Mouse (Mus musculus): Measurements from ENCODE around the gene Lmnb2. TPM values are rescaled to one million over a fixed set of nuclear protein-coding genes. Genes with fewer than 3 reads are reported as not detected.

The Lmnb2 gene
- polyA plus RNA-seq, 1 experiment: 11.0 TPM

DNA sequence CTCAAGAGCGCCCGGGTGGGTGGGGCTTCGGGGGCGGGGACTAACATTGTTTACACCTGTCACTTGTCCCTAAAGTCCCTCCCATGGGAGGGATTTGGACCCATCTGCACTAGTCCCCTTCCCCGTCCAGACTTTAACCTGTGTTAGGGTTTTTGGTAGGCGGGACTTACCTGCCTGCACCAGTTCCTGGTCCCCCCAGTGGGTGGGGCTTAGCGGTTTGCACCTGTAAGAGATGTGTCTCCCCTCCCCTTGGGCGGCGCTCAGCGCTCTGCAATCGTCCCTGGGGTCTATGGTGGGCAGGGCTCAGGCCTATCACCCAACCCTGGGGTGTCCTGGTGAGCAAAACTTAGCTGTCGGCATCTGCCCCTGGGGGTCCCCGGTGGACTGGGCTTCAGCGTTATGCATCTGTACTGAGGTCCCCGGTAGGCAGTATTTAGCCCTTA, 688 bp downstream of the Lmnb2 start:
- H3K4me1 ChIP-seq (ENCODE audit: control insufficient read depth, insufficient read depth, insufficient read length): peaks cover 3% of the 10 kb centered on the region; the same call in 1 of the 2 replicates
- peak overlapping the region; percentile 81 for H3K4me3 ChIP-seq (ENCODE audit: extremely low read depth, insufficient read depth, insufficient read length)
- H3K27me3 ChIP-seq (ENCODE audit: control insufficient read depth, insufficient read depth, low read length): no peaks in the 10 kb centered on the region
- TF ChIP-seq POLR2A (IDR thresholded peaks at IDR 0.05; ENCODE audit: low read depth, low read length) (no peak), CTCF (IDR thresholded peaks at IDR 0.05; ENCODE audit: extremely low read depth, insufficient read depth, insufficient read length, insufficient replicate concordance) (no peak)
- no peak for DNase-seq (ENCODE audit: low read depth in 1 of 2, low spot score in 2 of 2)
- no peaks in the 10 kb centered on the region for H3K36me3 ChIP-seq (ENCODE audit: control insufficient read depth, insufficient read depth, low read length)
- 4% methylated on average over 15 of the region's 15 CpGs for WGBS
- no peak overlapping the region for H3K27ac ChIP-seq (ENCODE audit: insufficient read depth, low read length)

DNA sequence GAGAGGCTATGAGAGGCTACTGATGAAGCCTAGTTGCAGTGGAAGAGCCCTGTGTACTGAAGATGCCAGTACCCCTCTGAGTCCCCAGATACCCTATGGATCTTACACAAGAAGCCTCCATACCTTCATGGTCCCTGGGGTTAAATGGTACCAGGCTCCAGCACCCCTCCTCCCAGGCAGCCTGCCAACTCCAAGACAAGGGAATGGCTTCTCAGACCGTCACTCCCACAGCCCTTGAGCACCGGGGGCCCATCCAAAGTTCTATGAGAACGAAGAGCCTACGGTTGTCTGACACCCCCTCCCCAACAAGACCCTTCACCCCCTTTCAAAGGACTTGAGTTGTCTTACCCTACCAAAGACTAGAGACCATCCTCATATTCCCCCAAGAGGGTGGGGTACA, 2.3 kb downstream of the Lmnb2 start:
- Histone ChIP-seq H3K27ac (ENCODE audit: insufficient read depth, low read length) (no peak overlapping the region), H3K4me1 (ENCODE audit: control insufficient read depth, insufficient read depth, insufficient read length) (peaks cover 3% of the 10 kb centered on the region; the same call in 1 of the 2 replicates), H3K27me3 (ENCODE audit: control insufficient read depth, insufficient read depth, low read length) (no peaks in the 10 kb centered on the region), H3K4me3 (ENCODE audit: extremely low read depth, insufficient read depth, insufficient read length) (no peak overlapping the region), H3K36me3 (ENCODE audit: control insufficient read depth, insufficient read depth, low read length) (no peaks in the 10 kb centered on the region)
- DNase-seq (ENCODE audit: low read depth in 1 of 2, low spot score in 2 of 2): no peak
- no peak for TF ChIP-seq POLR2A (IDR thresholded peaks at IDR 0.05; ENCODE audit: low read depth, low read length)
- TF ChIP-seq CTCF (IDR thresholded peaks at IDR 0.05; ENCODE audit: extremely low read depth, insufficient read depth, insufficient read length, insufficient replicate concordance): no peak
- WGBS: 93% methylated on average over 4 of the region's 4 CpGs

DNA sequence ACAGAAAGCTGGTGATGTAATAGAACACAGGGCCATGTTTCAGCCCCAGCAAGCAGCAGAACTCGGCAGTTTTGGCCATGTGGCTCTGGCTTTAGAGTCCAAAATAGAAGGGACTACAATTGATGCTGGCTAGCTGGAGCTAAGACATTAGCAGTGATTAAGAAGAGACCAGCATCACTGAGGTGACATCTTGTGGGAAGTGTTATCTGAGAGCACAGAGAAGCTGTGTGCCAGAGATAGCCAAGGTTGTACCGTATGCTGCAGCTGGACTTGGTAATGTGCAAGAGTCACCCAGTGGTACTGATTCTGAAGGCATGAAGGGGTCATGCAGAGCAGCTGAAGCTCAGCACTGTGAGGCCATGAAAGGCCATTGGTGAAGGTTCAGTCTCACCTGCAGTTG, 2.8 kb downstream of the Lmnb2 start:
- DNase-seq (ENCODE audit: low read depth in 1 of 2, low spot score in 2 of 2): no peak
- no peak overlapping the region for H3K27ac ChIP-seq (ENCODE audit: insufficient read depth, low read length)
- WGBS: 73% methylated on average over 2 of the region's 2 CpGs

DNA sequence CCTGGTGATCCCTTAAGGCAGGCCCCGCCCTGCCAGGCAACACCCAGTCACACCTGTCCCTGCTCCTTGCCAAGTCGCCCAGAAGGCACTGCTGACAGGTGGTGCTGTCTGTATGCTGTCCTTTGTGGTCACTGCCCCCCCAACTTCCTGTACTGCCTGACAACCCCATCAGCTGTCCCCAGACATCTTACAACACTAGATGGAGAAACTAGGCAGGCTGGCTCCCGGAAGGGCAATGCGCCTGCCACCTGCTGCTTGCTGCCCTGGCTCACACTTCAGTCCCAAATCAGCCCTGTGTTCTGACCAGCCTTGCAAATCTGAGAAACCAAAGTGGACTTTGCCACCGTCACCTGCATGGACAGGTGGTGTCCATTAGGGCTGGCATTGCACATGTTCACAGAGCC, 3.8 kb downstream of the Lmnb2 start:
- Histone ChIP-seq H3K27ac (ENCODE audit: insufficient read depth, low read length) (no peak overlapping the region), H3K36me3 (ENCODE audit: control insufficient read depth, insufficient read depth, low read length) (no peaks in the 10 kb centered on the region; the same call in 1 of the 2 replicates), H3K4me3 (ENCODE audit: extremely low read depth, insufficient read depth, insufficient read length) (no peak overlapping the region), H3K4me1 (ENCODE audit: control insufficient read depth, insufficient read depth, insufficient read length) (peaks cover 3% of the 10 kb centered on the region; the same call in 1 of the 2 replicates), H3K27me3 (ENCODE audit: control insufficient read depth, insufficient read depth, low read length) (no peaks in the 10 kb centered on the region)
- TF ChIP-seq CTCF (IDR thresholded peaks at IDR 0.05; ENCODE audit: extremely low read depth, insufficient read depth, insufficient read length, insufficient replicate concordance) (no peak), POLR2A (IDR thresholded peaks at IDR 0.05; ENCODE audit: low read depth, low read length) (no peak)
- WGBS: 64% methylated on average over 5 of the region's 5 CpGs
- no peak for DNase-seq (ENCODE audit: low read depth in 1 of 2, low spot score in 2 of 2)

More for the DNA sequence above, 2.8 kb downstream of the Lmnb2 start:
- Histone ChIP-seq H3K27me3 (ENCODE audit: control insufficient read depth, insufficient read depth, low read length) (no peaks in the 10 kb centered on the region), H3K36me3 (ENCODE audit: control insufficient read depth, insufficient read depth, low read length) (no peaks in the 10 kb centered on the region), H3K4me1 (ENCODE audit: control insufficient read depth, insufficient read depth, insufficient read length) (peaks cover 3% of the 10 kb centered on the region; the same call in 1 of the 2 replicates), H3K4me3 (ENCODE audit: extremely low read depth, insufficient read depth, insufficient read length) (no peak overlapping the region)
- no peak for TF ChIP-seq CTCF (IDR thresholded peaks at IDR 0.05; ENCODE audit: extremely low read depth, insufficient read depth, insufficient read length, insufficient replicate concordance)
- TF ChIP-seq POLR2A (IDR thresholded peaks at IDR 0.05; ENCODE audit: low read depth, low read length): no peak

- WGBS: 97% methylated on average over 7 of the region's 8 CpGs
- no peak overlapping the region for H3K27ac ChIP-seq (ENCODE audit: insufficient read depth, low read length)
- H3K27me3 ChIP-seq (ENCODE audit: control insufficient read depth, insufficient read depth, low read length): no peaks in the 10 kb centered on the region
- H3K4me3 ChIP-seq (ENCODE audit: extremely low read depth, insufficient read depth, insufficient read length): no peak overlapping the region
- no peaks in the 10 kb centered on the region; the same call in 1 of the 2 replicates for H3K36me3 ChIP-seq (ENCODE audit: control insufficient read depth, insufficient read depth, low read length)
- TF ChIP-seq CTCF (IDR thresholded peaks at IDR 0.05; ENCODE audit: extremely low read depth, insufficient read depth, insufficient read length, insufficient replicate concordance): no peak
- no peak for TF ChIP-seq POLR2A (IDR thresholded peaks at IDR 0.05; ENCODE audit: low read depth, low read length)
- peaks cover 3% of the 10 kb centered on the region; the same call in 1 of the 2 replicates for H3K4me1 ChIP-seq (ENCODE audit: control insufficient read depth, insufficient read depth, insufficient read length)
- no peak for DNase-seq (ENCODE audit: low read depth in 1 of 2, low spot score in 2 of 2)
Measured at GRCm38 (mm10) chr10:80913364-80914011, 4.6 kb downstream of the Lmnb2 start.

- TF ChIP-seq CTCF (IDR thresholded peaks at IDR 0.05; ENCODE audit: extremely low read depth, insufficient read depth, insufficient read length, insufficient replicate concordance): no peak
- TF ChIP-seq POLR2A (IDR thresholded peaks at IDR 0.05; ENCODE audit: low read depth, low read length): no peak
- H3K36me3 ChIP-seq (ENCODE audit: control insufficient read depth, insufficient read depth, low read length): peaks cover 1% of the 10 kb centered on the region; the same call in 1 of the 2 replicates
- H3K4me1 ChIP-seq (ENCODE audit: control insufficient read depth, insufficient read depth, insufficient read length): no peaks in the 10 kb centered on the region; the same call in 1 of the 2 replicates
- H3K27me3 ChIP-seq (ENCODE audit: control insufficient read depth, insufficient read depth, low read length): no peaks in the 10 kb centered on the region
- H3K27ac ChIP-seq (ENCODE audit: insufficient read depth, low read length): no peak overlapping the region
- no peak overlapping the region for H3K4me3 ChIP-seq (ENCODE audit: extremely low read depth, insufficient read depth, insufficient read length)
- DNase-seq (ENCODE audit: low read depth in 1 of 2, low spot score in 2 of 2): no peak
Measured at GRCm38 (mm10) chr10:80911891-80912290, 6.2 kb downstream of the Lmnb2 start.

DNA sequence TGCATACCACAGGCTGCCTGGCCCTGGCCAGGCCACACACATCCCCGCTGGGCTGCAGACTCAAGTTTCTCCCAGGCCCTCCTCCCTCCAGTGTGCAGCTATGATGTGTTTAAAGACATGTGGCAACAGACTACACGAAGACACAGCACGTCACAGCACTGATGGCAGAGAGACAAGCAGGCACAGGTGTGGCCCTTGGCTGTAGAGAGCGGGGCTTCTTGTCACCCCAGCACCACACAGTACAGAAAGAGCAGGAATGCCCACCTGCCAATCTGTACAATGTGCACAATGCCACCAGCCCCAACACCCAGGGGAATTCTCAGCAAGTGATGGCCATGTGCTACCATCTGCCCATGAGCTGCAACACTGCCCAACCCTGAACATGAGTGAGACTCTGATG, 6.7 kb downstream of the Lmnb2 start:
- no peaks in the 10 kb centered on the region for H3K27me3 ChIP-seq (ENCODE audit: control insufficient read depth, insufficient read depth, low read length)
- H3K4me3 ChIP-seq (ENCODE audit: extremely low read depth, insufficient read depth, insufficient read length): no peak overlapping the region
- no peak for TF ChIP-seq POLR2A (IDR thresholded peaks at IDR 0.05; ENCODE audit: low read depth, low read length)
- no peak for TF ChIP-seq CTCF (IDR thresholded peaks at IDR 0.05; ENCODE audit: extremely low read depth, insufficient read depth, insufficient read length, insufficient replicate concordance)
- WGBS: 89% methylated on average over 4 of the region's 4 CpGs
- no peaks in the 10 kb centered on the region; the same call in 1 of the 2 replicates for H3K4me1 ChIP-seq (ENCODE audit: control insufficient read depth, insufficient read depth, insufficient read length)
- DNase-seq (ENCODE audit: low read depth in 1 of 2, low spot score in 2 of 2): no peak
- no peak overlapping the region for H3K27ac ChIP-seq (ENCODE audit: insufficient read depth, low read length)
- peaks cover 1% of the 10 kb centered on the region; the same call in 1 of the 2 replicates for H3K36me3 ChIP-seq (ENCODE audit: control insufficient read depth, insufficient read depth, low read length)
